In genomic region chr5:122392227-122393004, GRCm38 (mm10) we compare ENCODE assay signal across 8 mouse cellular contexts. TPM values are rescaled to one million over a fixed set of nuclear protein-coding genes. Genes with fewer than 3 reads are reported as not detected.
DNase-seq lines count a peak whose midpoint lies in the region; ATAC-seq and TF ChIP-seq lines count a peak whose summit lies in the region.

No protein-coding gene starts in this region.

- H3K4me1 ChIP-seq in testis, adult 2 months (ENCODE audit: control insufficient read depth, insufficient read depth, low read length), result peaks cover 5% of the 10 kb centered on the region
- peaks cover 11% of the 10 kb centered on the region for H3K4me1 ChIP-seq in heart, embryonic 15.5 days (replicated peaks)
- H3K4me1 ChIP-seq in limb, embryonic 11.5 days (ENCODE audit: control insufficient read depth, insufficient read depth, low read length), result peaks cover 4% of the 10 kb centered on the region

- no peak for TF ChIP-seq CTCF in testis, adult 2 months (IDR thresholded peaks at IDR 0.05; ENCODE audit: control insufficient read depth, insufficient read depth, insufficient replicate concordance, low read depth, low read length)

- DNase-seq in adrenal gland, adult (ENCODE audit: inconsistent age in 2 of 2, low spot score in 1 of 2), result peak; percentile 39 to 79
- no peak for DNase-seq in adrenal gland, adult 8-10 months
- no peak for DNase-seq in testis, postnatal 14 days (ENCODE audit: low spot score)
- DNase-seq in limb, embryonic 11.5 days (ENCODE audit: low spot score), result no peak
- DNase-seq in urinary bladder, adult 2 months (ENCODE audit: low spot score), result no peak

- WGBS in heart, embryonic 15.5 days, result 9% methylated on average over 19 of the region's 19 CpGs
- 21% methylated on average over 19 of the region's 19 CpGs for WGBS in limb, embryonic 11.5 days

- no peaks in the 10 kb centered on the region for H3K36me3 ChIP-seq in testis, adult 2 months (ENCODE audit: control insufficient read depth, insufficient read depth, low read length)
- H3K36me3 ChIP-seq in heart, embryonic 15.5 days, result no peaks in the 10 kb centered on the region; the same call in 1 of the 2 replicates
- H3K36me3 ChIP-seq in limb, embryonic 11.5 days (ENCODE audit: control insufficient read depth, insufficient read depth, low read length), result peaks cover 5% of the 10 kb centered on the region; the same call in 1 of the 2 replicates

- H3K27ac ChIP-seq in testis, adult 2 months (ENCODE audit: control insufficient read depth, insufficient read depth, low read depth, low read length), result 0 out of 2 replicates have a peak overlapping the region, but pooled peaks have one; percentile 2
- H3K27ac ChIP-seq in heart, embryonic 15.5 days, result peak overlapping the region; percentile 64
- H3K27ac ChIP-seq in limb, embryonic 11.5 days (replicated peaks; ENCODE audit: low read depth, low read length), result no peak overlapping the region

- H3K9ac ChIP-seq in heart, embryonic 15.5 days, result peak overlapping the region; percentile 79
- H3K9ac ChIP-seq in limb, embryonic 11.5 days (ENCODE audit: low read length), result peak overlapping the region; percentile 71

- H3K9me3 ChIP-seq in heart, embryonic 15.5 days (replicated peaks), result no peaks in the 10 kb centered on the region
- H3K9me3 ChIP-seq in limb, embryonic 11.5 days (ENCODE audit: control insufficient read depth, low read length), result no peaks in the 10 kb centered on the region

- H3K4me2 ChIP-seq in heart, embryonic 15.5 days, result peak overlapping the region; percentile 73
- peak overlapping the region; percentile 82 for H3K4me2 ChIP-seq in limb, embryonic 11.5 days (ENCODE audit: low read depth, severe bottlenecking)

- H3K27me3 ChIP-seq in testis, adult 2 months (ENCODE audit: control insufficient read depth, insufficient read depth, low read length), result no peaks in the 10 kb centered on the region
- H3K27me3 ChIP-seq in heart, embryonic 15.5 days, result no peaks in the 10 kb centered on the region
- H3K27me3 ChIP-seq in limb, embryonic 11.5 days (ENCODE audit: control insufficient read depth, insufficient read depth, low read length), result no peaks in the 10 kb centered on the region

- peak; percentile 38; the same call in 1 of the 2 replicates for ATAC-seq in heart, embryonic 15.5 days (replicated peaks; ENCODE audit: insufficient number of reproducible peaks, insufficient read depth, low FRiP score, low read depth)
- ATAC-seq in limb, embryonic 11.5 days (ENCODE audit: insufficient number of reproducible peaks, low FRiP score, low TSS enrichment, low read depth), result no peak
- ATAC-seq in monocyte, adult 5-6 weeks (replicated peaks; ENCODE audit: insufficient number of reproducible peaks, low FRiP score, low TSS enrichment, poor library complexity, severe bottlenecking), result peak; percentile 20

- H3K4me3 ChIP-seq in testis, adult 2 months (ENCODE audit: control insufficient read depth, low read depth, low read length), result peak overlapping the region; percentile 87
- H3K4me3 ChIP-seq in heart, embryonic 15.5 days, result peak overlapping the region; percentile 75
- H3K4me3 ChIP-seq in limb, embryonic 11.5 days (ENCODE audit: low read depth, low read length), result peak overlapping the region; percentile 73

- TF ChIP-seq POLR2A in testis, adult 2 months (IDR thresholded peaks at IDR 0.05; ENCODE audit: control insufficient read depth, low read depth, low read length), result no peak

RNA-seq across cellular contexts. Expression of gene Arpc3, which starts 0.7 kb away (rescaled TPM):
- total RNA-seq in adrenal gland, adult 8-10 months (2022), result 100 to 1,000 TPM; 189 to 253 (median 205) TPM
- 35.0 and 35.1 TPM in 2 replicates for polyA plus RNA-seq in testis, adult 2 months (2012; rRNA removed)
- 98.6 and 103 TPM in 2 replicates for polyA plus RNA-seq in heart, embryonic 15.5 days (2015; fragmentation: Nextera tagmentation; extraction: Ambion mirVana)
- 45.4 and 52.0 TPM in 2 replicates for polyA plus RNA-seq in limb, embryonic 11.5 days (2014; fragmentation: Nextera tagmentation; extraction: Ambion mirVana)
- total RNA-seq in monocyte, adult 5-6 weeks (2017), result 945 to 1,364 TPM (median 1,320 TPM) in 3 replicates
- polyA plus RNA-seq in urinary bladder, adult 2 months (2012; rRNA removed), result 295 and 362 TPM in 2 replicates

RNA-seq across cellular contexts. Expression of gene Fam216a, which starts 20.3 kb away (rescaled TPM):
- 10 to 100 TPM; 31.1 to 45.8 (median 38.8) TPM for total RNA-seq in adrenal gland, adult 8-10 months (2022)
- polyA plus RNA-seq in testis, adult 2 months (2012; rRNA removed), result 171 and 178 TPM in 2 replicates
- polyA plus RNA-seq in heart, embryonic 15.5 days (2015; fragmentation: Nextera tagmentation; extraction: Ambion mirVana), result 43.7 and 53.7 TPM in 2 replicates
- polyA plus RNA-seq in limb, embryonic 11.5 days (2014; fragmentation: Nextera tagmentation; extraction: Ambion mirVana), result 99.6 and 107 TPM in 2 replicates
- 2.2 to 7.9 TPM (median 5.5 TPM) in 3 replicates for total RNA-seq in monocyte, adult 5-6 weeks (2017)
- polyA plus RNA-seq in urinary bladder, adult 2 months (2012; rRNA removed), result 26.4 and 33.0 TPM in 2 replicates

RNA-seq across cellular contexts. Expression of gene Gpn3, which starts 20.7 kb away (rescaled TPM):
- total RNA-seq in adrenal gland, adult 8-10 months (2022), result 10 to 100 TPM; 31.5 to 38.5 (median 35.0) TPM
- 27.6 and 27.8 TPM in 2 replicates for polyA plus RNA-seq in testis, adult 2 months (2012; rRNA removed)
- 49.4 and 51.7 TPM in 2 replicates for polyA plus RNA-seq in heart, embryonic 15.5 days (2015; fragmentation: Nextera tagmentation; extraction: Ambion mirVana)
- polyA plus RNA-seq in limb, embryonic 11.5 days (2014; fragmentation: Nextera tagmentation; extraction: Ambion mirVana), result 86.2 and 89.3 TPM in 2 replicates
- total RNA-seq in monocyte, adult 5-6 weeks (2017), result 42.8 to 46.5 TPM (median 45.0 TPM) in 3 replicates
- 32.2 and 40.1 TPM in 2 replicates for polyA plus RNA-seq in urinary bladder, adult 2 months (2012; rRNA removed)

RNA-seq across cellular contexts. Expression of gene Anapc7, which starts 29.1 kb away (rescaled TPM):
- 10 to 100 TPM; 49.1 to 59.5 (median 55.4) TPM for total RNA-seq in adrenal gland, adult 8-10 months (2022)
- 16.1 and 16.2 TPM in 2 replicates for polyA plus RNA-seq in testis, adult 2 months (2012; rRNA removed)
- polyA plus RNA-seq in heart, embryonic 15.5 days (2015; fragmentation: Nextera tagmentation; extraction: Ambion mirVana), result 30.2 and 38.5 TPM in 2 replicates
- 33.9 and 39.2 TPM in 2 replicates for polyA plus RNA-seq in limb, embryonic 11.5 days (2014; fragmentation: Nextera tagmentation; extraction: Ambion mirVana)
- 14.2 to 35.4 TPM (median 20.5 TPM) in 3 replicates for total RNA-seq in monocyte, adult 5-6 weeks (2017)
- 41.6 and 46.7 TPM in 2 replicates for polyA plus RNA-seq in urinary bladder, adult 2 months (2012; rRNA removed)

RNA-seq across cellular contexts. Expression of gene Vps29, which starts 38.2 kb away (rescaled TPM):
- total RNA-seq in adrenal gland, adult 8-10 months (2022), result 100 to 1,000 TPM; 147 to 170 (median 156) TPM
- polyA plus RNA-seq in testis, adult 2 months (2012; rRNA removed), result 51.0 and 57.4 TPM in 2 replicates
- 177 and 206 TPM in 2 replicates for polyA plus RNA-seq in heart, embryonic 15.5 days (2015; fragmentation: Nextera tagmentation; extraction: Ambion mirVana)
- polyA plus RNA-seq in limb, embryonic 11.5 days (2014; fragmentation: Nextera tagmentation; extraction: Ambion mirVana), result 169 and 180 TPM in 2 replicates
- 63.4 to 67.5 TPM (median 67.5 TPM) in 3 replicates for total RNA-seq in monocyte, adult 5-6 weeks (2017)
- 114 and 152 TPM in 2 replicates for polyA plus RNA-seq in urinary bladder, adult 2 months (2012; rRNA removed)

Comparison
In these comparisons a context has a peak if more than half of its experiments do, and no peak if none do; other contexts are left out.
1. DNase-seq: peak in adrenal gland, adult (2 of 2); none in adrenal gland, adult 8-10 months (single experiment), testis, postnatal 14 days (single experiment), limb, embryonic 11.5 days (single experiment) and urinary bladder, adult 2 months (single experiment).
2. Peak in every context shown above with its lines, with median percentiles within 50 percentile points of each other: H3K4me3 ChIP-seq.